Mouse (Mus musculus): ENCODE measurements at regions not wholly inside any gene's neighbourhood (a gene's known extent, or its start where the extent isn't known, plus 50 kb on each side); places are given as distances from the start of the nearest gene placed in this dataset.
A peak's percentile ranks its signal among the peaks of the same experiment; 100 is the strongest.

DNA sequence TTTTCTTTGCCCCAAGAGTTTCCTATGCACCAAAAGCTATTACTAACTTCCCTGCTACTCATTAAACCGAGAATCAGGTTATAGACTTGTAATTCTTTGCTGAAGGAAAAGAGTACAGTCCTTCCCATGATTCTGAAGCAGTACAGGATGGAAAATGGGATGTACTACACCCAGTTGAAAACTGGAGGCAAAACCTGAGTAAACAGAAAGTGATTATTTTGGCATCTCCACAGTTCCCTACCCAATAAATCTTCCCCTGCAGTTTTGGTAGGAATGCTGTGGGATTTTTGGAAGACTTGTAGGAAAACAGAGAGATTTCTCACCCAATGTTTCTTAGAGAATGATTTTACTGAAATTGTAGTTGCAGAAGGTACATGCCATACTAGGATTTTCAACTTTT is 268.5 kb downstream of the Dio2 start:
- DNase-seq: no peak

DNA sequence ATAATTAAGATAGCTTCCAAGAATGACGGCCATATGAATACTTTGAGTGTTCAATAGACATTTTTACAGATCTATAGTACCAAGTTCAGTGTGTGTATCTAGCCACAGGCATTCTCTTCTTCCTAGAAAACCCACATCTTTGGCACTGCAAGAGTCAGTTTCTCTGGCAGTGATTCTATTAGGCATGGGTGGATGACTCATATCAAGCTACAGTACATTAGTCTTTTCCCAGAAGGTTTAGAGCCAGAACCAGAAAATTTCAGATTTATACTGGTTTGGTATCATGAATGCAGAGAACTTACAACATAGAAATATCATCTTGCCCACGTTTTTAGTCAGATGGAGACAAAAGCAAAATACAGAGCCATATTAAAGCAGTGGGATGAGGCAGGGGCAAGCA is 278.1 kb downstream of the Dio2 start:
- DNase-seq: no peak

DNA sequence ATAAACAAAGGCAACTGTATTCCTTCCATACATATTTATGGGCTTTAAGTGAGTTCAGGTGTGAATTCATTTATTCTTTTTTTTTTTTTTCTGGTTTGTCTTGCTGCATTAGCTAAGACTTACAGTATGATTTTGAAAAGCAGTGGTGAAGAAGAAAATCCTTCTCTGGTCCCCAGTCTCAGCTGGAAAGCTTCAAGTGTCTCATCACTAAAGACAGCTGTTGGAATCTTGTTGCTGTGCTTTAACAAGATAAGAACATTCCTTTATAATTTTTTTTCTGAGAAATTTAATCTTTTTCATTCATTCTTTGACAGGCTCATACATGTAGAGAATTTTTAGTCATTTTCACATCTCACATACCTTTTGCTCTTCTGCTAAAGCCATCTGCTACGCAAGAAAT is 297.6 kb downstream of the Dio2 start:
- no peak for DNase-seq

DNA sequence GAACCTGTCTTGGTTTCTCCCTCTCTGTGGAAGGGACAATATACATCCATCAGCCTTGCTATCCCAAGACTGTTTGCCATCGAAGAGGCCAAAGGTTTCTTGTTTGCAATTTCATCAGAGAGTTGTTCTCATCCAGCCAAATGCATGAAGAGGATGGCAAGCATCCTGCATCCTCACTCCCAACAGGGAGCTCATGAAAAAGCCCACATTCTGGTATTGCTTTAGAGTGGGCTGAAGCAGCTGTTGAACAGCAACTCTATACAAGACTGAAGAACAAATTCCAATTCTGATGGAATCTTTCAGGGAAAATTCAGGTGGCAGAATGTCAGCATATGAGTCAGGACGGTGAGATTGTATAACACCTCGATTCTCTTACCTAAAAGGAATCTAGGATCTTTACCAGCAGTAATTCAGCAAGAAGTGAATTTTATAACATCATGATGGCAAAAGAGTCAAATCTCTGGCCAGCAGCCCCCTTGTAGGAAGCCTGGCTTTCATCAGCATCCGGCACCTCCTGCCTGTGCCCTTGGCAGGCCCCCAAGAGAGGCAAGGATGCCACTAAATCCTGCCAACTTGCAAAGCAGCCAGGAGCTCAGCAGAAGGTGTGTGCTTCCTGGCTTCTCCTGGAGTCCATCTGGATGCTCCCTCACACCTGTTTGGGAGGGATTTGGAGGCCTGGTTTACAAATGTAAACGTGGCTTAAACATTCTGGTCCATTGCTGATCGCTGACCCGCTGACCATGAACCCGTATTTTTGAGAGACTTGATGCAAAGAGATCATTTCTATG is 312.8 kb downstream of the Dio2 start:
- peak; percentile 40 for DNase-seq

DNA sequence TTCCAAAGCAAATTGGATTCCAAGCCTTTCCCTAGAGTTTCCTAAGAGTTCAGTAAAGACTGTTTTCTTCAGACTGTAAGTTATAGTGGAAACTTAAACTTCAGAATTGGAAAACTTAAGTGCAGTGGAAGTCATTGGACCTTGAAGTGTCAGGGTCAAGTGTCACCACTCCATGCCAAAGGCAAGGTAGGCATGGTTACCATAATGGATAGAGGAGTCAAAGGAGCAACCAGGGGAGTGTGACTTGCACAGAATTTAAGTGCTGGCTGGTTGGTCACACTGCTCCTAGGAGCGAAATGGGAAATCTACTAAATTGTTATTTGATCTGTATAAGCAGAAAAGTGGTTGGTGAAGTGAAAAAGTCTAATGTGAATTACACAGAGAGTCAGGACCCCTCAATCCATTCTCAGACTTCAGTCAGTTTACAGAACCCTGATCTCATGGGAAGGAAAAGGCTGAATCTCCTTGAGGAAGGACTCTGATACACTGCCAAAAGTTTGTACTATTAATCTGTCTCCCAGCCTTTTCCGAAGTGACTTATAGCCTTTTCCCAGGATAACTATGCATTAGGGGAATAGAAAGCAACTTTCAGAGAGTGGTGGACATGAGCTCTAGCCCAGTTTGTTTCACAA is 320.5 kb downstream of the Dio2 start:
- no peak for DNase-seq

DNA sequence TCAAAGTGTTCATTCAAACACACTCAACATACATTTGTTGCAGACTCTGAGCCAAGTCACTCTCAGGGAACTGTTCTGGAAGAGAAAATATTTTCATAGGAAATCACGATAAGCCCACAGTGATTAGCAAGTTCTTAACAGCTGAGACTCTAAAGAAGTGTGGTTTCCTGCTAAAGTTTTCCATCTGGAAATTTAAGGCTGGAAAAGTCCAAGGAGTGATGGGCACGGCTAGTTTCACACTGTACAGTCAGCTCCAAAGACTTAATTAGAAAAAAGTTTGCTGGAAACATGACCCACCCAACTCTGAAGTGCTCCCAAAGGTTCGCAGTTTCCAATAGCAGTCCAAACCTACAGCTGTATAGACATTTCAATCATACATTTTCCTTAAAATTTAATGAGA is 329.5 kb downstream of the Dio2 start:
- no peak for DNase-seq

DNA sequence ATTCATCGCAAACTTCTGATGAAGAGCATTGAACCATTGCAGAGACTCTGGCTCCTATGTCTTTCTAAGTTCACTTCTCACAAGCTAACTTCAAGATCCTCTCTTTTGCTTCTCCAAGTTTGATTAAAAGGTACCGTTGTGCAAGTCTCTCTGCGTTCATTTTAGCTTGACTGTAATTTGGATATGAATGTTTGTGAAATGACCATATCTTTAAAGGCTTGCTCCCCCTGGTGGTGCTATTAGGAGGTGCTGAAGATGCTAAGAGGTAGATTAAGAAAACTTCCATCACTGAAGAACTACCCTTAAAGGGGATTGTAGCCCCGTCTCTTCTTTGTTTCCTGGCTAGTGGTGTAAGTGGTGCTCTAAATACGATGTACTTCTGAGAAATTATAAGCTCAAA is 339.7 kb downstream of the Dio2 start:
- no peak for DNase-seq
